Mouse (Mus musculus): ENCODE results near the gene Tmc7.
A peak's percentile ranks its signal among the peaks of the same experiment; 100 is the strongest.

Tmc7 gene

DNA sequence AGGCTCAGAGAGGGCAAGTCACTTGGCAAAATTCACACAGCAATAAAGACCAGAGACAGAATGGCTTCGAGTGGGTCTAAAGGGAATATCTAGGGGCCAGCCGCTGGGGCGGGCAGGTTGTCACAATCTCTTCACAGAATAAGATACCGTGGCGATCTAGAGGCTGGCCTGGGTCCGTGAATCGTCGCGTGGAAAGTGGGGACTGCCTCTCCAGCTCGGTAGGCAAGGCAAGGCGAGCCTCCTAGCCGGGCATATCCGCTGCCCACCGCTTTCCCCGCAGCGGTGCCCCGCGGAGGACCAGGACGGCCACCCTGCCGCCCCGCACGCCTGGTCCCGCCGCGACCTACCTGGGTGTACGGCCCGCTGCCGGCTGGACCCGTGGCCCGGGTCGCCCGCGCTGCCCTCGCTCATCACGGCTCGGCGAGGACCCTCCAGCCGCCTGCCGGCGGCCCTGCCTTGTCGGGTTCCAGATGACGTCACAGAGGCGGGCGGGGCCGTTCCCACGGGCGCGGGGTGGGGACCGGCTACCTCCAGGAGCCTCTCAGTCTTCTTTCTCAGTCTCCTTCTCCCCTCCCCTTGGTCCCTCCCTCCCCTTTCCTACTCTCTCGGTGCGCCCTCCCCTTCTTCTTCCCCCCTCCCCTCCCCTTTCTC is at the start of gene Tmc7:
Tmc7 (minus strand) TSS at position 480 of the 651 bp plus-strand sequence.
- peak; percentile 41 for DNase-seq (ENCODE audit: low spot score)

DNA sequence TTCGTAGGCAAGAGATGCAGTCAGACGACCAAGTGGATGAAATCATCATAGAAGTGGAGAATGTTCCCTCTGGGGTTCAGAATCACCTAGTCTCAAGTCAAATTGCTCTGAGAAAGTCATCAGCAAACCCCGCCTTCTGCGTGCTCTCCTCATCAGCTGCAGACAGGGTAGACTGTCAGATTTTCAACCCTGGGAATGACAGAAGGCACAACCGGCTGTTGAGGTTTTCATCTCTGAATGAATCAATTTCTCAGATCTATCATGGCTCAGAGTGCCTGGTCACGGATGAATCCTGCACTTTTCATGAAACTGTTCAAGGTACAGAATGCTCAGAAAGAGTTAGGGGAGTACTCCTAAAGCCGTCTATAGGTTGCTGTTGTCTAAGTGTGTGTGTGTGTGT is 49.4 kb upstream of the Tmc7 start:
- no peak for DNase-seq (ENCODE audit: low spot score)

DNA sequence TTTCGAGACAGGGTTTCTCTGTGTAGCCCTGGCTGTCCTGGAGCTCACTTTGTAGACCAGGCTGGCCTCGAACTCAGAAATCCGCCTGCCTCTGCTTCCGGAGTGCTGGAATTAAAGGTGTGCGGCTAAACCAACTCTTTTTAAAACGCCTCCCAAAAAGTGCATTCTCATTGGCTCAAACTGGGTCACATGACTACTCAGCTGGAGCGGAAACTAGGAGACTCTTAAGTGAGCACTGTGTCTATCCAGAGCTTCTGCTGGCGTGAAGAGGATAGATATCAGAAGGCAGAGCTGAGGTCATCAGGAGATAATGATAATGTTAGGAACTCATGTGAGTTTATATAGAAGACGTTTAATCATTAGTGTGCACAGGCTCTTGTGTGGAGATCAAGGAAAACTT is 48.6 kb upstream of the Tmc7 start:
- DNase-seq (ENCODE audit: low spot score), result no peak

DNA sequence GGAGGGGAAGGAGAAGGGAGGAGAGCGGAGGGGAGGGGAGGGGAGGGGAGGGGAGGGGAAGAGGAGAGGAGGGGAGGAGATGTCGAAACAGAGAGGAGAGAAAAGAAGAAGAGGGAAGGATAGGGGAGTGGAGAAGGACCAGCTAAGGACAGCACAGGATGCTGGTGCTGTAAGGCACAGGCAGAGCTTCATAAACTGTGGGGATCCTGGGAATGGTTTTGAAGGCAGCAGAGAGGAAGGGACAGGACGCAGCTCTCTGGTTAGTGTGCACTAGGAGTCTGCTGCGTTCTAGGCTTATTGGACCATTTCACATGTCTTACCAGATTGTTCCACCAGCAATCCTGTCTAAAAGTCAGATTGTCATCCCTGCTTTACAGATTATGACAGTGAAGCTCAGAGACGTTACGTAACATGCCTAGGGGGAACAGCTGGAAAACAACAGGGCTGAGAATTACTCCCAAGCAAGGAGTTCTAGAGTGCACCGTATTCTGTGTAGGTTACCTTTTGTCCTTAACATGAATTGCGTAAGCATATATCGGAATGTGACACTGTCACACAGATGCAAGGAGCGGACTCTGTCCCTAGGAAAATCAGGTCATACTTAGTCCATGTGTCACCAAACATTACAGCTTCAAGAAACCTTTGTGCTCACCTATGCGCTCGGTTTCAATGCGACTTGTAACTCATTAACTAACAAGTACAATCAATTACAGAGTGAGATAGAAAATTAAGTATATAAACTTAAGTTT is 43.2 kb upstream of the Tmc7 start:
- no peak for DNase-seq (ENCODE audit: low spot score)

DNA sequence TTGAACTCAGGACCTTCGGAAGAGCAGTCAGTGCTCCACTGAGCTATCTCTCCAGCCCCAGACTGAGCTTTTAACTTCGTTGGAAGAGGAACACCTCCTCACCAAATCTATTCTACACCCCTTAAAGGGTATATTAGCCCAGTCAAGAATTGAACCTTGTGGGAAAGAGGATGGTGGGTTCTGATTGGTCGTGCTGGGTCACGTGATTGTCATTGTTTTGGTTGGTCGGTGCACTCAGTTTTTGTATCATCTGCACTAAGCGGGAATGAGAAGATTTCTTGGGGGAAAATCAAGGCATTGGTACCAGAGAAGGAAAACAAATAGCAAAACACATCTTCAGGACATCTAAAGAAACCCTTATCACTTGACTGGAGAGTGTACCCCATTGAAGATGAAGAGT is 36.6 kb upstream of the Tmc7 start:
- DNase-seq (ENCODE audit: low spot score), result no peak

DNA sequence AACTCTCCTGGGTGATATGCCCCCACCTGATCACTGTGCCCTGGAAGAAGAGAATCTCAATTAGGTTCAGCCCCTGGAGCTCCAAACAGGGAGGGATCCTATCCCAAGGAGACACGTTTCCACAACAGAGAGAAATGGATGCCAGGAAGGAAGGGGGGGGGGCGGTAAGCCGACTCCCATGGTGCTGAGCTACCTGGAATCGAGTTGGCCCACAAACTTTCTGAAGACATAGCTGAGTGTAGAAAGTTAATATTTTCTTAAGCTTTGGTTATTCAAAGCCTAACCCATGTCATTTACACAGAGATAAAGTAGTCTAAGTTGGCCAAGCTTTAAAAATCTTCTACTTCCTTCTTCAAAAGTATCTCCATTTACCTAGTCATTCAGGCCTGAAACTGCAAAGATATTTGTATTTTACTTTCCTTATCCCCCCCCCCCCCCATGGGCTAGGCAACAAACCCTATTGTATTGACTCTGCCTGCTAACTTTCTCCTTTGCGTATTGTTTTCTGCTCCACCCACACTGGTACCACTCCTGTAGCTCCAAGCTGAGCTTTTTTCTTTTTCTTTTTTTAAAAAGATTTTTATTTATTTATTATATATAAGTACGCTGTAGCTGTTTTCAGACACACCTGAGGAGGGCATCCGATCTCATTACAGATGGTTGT is 35.8 kb upstream of the Tmc7 start:
- no peak for DNase-seq (ENCODE audit: low spot score)

DNA sequence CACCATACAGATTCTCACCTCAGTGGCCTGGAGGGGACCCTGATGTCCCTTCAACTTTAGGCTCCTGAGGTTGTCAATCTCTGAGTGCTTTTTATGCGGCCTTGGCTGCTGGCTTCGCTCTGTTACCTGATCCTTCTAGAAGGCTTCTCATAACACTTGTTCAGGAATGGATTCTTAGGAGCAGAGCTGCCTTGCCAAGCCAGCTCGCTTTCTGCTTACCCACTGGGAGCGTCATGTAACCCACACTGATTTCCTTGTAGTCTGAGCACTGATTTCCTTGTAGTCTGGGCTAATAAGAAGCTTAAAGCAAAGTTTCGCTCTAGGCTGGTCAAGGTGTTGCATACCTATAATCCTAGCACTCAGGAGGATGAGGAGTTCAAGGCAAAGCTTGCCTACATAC is 33.6 kb upstream of the Tmc7 start:
- no peak for DNase-seq (ENCODE audit: low spot score)

DNA sequence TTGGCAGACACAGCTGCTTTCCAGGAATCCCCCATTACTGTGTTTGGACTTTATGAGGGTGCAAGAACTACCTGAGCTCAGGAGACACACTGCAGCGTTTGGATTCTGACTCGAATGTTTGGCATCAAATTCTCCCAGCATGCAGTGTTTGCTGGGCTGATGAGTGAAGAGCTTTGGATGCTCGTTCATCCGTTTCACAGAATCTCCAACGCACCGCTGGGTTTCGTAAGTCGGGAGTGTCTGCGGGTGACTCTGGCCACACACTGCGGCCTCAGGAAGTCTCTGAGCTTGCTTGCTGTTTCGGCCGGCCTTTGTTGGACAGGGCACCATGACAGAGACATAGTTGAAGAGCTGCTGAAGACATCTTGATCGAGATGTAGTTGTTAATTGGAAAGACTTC is 29.5 kb upstream of the Tmc7 start:
- DNase-seq (ENCODE audit: low spot score), result no peak

DNA sequence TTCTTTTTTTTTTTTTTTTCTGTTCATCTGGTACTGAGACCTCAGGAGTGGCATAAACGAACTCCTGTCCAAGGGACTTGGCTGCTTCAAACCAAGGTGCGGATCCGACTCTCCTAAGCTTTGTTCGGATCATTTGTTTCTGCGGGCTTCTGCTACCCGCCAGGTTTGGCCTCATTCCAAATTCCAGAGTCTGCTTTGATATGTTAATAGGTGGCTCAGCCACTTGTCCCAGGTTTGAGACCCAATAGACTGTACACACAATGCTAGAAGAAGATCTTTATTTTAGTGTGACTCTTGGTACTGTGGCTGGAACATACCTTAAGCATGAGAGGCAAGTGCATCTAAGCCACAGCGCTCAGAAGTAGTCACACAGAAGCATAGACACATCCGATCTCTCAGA is 27.4 kb upstream of the Tmc7 start:
- no peak for DNase-seq (ENCODE audit: low spot score)

DNA sequence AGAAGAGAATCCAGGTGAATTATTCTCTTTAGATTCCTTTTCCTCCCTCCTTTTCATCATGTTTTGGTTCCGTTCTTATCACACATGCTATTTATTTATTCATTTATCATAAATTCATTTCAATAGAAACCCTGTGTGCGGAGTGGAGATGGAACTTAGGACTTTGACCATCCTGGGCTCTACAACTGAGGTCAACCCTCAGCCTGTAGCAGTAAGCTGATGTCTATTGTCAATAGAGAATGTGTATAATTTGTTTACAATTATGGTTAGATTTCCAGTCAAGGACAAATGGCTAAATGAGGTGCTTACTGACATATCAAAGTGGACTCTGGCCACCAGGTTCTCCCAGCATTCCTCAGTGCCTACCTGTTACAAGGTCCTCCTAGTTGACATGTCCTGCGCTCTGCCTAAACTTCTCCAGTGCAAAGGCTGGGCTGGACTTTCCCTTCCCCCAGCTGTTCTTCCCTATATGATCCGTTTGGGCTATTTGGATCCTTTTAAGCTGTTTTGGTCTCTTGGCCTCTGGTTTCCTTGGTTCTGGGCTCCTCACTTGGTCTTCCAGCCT is 26.7 kb upstream of the Tmc7 start:
- no peak for DNase-seq (ENCODE audit: low spot score)

DNA sequence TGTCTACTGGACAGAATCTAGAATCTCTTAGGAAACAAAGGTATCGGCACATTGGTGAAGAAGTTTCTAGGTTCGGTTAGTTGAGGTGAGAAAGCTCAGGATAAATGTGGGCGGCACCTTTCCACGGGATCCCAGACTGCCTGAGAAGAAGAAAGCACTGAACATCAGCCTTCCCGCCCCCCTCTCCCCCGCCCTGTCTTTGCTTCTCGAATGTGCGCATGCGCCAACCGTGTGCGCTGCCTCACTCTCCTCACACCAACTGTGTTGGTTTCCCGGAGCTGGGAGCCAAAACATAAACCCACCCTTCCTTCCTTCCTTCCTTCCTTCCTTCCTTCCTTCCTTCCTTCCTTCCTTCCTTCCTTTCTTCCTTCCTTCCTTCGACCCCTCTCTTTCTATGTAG is 26.2 kb upstream of the Tmc7 start:
- DNase-seq (ENCODE audit: low spot score), result no peak

DNA sequence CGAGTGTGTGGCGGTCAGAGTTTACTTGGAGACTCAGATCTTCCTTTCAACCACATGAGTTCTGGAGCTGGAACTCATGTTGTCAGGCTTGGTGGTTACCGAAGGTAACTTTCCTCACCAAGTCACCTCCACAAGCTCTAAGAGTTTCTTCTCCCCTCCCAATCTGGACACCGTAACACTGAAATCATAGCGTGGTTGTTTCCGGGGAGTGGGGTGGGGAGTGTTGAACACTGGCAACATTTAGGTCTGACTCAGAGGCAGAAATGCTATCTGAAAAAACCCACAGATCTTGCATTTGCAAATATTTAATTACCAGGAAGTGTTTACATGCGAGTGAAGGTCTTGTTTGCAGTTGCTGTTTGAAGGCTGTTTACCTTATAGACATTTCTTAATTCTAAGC is 25.3 kb upstream of the Tmc7 start:
- no peak for DNase-seq (ENCODE audit: low spot score)

DNA sequence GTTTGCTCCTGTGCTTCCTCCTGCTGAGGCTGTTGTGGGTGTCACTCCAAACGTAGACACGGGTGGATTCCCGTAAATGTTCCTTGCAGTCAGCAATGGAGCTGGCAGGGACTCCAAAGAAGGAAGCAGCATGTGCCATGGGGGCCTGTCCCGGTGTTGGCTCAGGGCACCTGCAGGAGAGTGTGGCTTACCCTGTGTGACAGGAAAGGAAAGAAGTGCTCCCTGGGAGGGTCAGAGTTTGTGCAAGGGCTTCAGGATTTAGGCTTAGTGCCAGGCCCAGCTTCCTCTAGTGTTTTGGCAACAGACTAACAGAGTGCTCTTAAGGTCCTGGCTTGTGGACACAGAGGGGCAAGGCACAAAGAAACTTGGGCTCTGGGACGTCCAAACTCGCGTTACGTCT is 20.3 kb upstream of the Tmc7 start:
- no peak for DNase-seq (ENCODE audit: low spot score)

DNA sequence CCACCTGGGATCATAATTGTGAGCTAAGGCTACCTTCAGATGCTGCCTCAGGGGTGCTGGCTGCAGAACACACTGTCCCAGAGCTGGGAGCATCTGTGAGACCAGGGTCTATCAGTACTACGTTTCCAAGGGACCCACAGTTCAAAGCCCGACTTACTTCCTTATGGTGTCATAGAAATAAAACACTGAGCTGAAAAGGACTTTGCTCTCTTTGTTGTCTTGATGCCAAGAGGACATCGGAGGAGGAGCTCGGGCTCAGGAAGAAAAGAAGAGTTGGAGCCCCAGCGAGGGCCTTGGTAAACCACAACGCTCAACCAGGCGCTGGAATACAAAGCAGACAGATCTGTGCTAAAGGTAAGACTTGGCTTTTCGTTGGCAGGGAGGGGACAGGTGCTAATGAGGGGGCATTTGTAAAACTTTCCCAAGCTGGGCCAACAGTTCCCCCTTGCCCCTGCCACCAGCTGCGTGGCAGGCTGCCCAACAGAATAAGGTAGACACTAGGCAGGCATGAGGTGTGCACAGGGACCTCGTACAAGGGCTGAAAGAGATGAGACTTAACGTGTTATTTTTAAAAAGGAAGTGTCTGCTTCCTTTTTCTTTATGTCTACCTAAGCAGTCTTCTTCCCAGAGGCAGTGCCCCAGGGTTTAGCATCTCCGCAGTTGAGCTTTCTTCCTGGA is 15.6 kb upstream of the Tmc7 start:
- DNase-seq (ENCODE audit: low spot score), result no peak

DNA sequence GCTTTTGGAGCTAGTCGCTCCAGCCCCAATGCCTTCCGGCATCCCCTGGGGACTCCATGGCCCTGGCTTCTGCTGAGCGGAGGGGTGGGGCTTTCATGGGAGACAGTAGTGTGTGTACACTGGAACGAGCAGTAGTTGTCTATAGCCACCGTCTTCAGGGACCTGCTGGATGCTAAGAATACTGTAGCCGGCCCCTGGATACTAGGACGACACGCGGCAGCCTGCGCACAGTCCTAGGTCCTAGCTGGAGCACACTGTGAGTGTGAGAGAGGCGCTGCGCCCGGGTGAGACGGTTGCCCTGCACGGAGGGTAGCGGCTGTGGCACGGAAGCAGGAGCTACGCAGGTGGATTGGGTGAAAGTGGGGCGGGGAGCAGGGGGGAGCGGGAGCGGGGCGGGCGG is 12.7 kb upstream of the Tmc7 start, which contains the start of gene Tmc5:
Tmc5 (plus strand) TSS at position 97 of the 400 bp plus-strand sequence.
- no peak for DNase-seq (ENCODE audit: low spot score)

DNA sequence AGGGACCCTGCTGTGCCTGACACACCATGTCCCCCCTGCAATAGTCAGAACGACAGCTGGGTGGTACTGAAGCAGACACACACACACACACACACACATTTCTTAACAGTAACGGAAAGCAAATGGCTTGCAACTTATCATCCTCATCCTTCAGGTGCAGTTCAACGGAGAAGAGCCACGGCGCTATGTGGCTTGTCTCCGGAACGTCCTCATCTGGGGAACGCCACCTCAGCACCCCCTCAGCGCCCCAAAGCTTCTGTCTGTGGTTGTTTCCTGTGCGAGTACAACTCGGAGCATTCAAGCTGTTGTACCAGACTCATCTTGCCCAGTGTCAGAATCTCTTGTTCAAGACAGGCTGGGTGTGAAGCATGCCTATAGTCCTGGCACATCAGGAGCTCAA is 11.7 kb upstream of the Tmc7 start:
- DNase-seq (ENCODE audit: low spot score), result no peak

DNA sequence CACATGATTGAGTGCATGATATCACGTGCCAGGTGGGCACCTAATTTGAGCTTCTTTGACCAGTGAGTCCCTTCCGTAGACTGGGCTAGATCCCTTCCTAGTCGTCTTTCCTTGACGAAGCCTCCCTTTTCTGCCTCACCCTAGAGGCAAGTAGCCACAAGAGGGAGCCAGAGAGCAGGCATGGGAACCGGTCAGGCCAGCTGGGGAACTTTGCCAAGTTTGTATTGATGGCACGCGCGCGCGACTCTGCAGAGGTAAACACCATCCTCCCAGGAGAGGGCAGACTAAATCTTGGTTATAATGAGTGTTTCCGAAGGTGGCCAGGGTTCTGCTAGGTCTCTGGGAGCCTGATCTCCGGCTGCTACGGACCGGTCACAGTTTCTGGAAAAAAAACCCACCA is 10.7 kb upstream of the Tmc7 start:
- DNase-seq (ENCODE audit: low spot score), result peak; percentile 86

DNA sequence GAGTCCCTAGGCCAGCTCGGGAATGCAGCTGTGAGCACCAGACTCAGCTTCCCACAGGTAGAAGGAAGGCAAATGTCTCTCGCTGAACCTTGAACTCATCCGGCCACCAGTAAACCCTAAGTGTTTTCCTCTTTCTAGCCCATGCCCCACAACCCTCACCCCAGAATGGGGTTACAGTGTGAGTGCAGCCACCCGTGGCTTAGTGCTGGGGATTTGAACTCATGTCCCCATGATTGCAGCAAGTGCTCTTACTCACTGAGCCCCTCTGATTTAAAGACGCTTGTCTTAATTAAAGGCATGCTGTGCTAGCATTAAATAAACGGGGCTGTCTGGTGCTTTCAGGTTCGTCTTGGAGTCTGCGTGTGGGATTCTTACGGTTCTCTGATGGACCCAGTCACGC is 10.1 kb upstream of the Tmc7 start:
- DNase-seq (ENCODE audit: low spot score), result no peak

DNA sequence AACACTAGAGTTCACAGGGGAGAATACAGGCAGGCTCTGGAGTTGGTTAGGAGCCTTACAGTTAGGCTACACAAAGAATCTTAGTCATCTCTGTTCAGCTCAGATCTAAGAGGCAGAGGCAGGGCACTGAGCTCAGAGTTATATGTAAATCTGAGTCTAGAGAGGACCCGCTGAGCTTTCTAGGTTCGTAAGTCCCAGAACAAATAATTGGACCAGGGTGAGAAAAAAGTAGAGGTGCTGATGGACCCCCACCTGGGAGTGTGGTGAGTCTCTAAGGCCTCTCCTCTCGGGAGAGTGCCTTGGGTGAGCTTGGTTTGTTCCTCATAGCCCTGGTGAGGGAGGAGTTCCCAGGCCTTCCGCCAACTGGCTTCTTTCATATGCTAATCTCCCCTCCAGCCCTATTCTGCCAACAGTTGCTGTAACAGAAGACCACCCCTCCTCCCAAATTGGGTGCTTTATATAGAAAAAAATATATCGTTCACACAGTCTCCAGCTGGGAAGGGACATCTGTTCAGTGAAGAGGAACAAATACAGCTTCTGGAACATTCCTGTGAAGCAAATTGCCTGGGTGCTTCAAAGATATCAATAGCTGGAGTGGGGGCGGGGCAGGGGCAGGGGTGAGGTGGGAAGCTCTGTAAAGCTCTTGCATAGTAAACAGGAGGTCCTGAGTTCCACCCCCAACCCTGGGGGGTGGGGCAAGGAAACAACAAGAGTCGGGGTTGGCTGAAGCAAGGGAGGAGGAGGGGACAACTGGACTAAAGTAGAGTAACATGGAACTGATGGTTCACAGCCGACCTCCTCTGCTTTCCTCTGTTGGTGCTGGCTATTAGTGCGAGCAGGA is 9.3 kb upstream of the Tmc7 start:
- no peak for DNase-seq (ENCODE audit: low spot score)

DNA sequence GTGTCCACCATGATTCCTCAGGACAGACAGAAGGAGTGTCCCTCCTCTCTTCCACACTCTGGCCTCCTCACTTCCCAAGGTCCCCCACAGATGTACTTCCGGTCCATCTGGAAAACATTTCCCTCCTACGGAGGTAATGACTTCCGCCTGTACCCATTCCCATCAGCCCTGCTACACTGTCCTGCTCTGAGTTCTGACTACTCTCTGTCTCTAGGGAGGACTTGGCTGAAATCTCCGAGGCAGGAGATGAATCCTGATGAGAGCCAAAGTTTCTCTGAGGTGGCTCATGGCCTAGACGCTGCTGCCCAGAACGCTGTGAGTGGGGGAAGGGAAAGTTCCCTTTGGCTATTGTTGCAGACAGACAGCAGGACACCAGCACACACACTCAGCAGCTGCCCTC is 7.6 kb upstream of the Tmc7 start:
- DNase-seq (ENCODE audit: low spot score), result no peak

DNA sequence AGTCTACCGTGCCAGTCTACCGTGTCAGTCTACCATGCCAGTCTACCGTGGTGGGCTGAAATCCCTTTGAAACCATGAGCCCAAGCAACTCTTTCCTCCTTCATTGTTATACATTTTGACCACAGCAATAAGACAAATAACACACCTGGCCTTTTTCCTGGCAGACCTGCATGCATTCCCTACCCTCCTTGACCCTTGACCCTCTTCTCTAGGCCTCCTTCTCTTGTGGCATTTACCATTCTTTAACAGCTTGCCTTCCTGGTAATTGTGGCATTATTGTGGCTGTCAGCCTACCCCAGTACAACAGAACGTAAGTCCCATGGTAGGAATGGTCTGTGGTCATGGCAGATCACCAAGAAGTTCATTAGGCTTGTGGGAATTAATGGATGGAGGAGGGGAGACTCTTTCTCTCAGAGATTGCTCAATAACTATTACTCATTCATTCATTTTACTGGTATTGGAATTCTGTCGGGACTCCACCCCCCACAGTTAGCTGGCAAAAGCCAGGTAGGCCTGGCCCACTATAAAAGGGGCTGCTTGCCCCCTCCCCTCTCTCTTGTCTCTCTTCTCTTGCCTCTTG is 6.3 kb upstream of the Tmc7 start:
- DNase-seq (ENCODE audit: low spot score), result no peak
